Mouse (Mus musculus) CH12.LX (cell line): ENCODE measurements at regions not wholly inside any gene's neighbourhood (a gene's known extent, or its start where the extent isn't known, plus 50 kb on each side); places are given as distances from the start of the nearest gene placed in this dataset.

Source experiments
- DNase-seq: peaks from one replicate; pipeline ENCODE4 v3.0.0-alpha.2; 2013; ENCODE audit errors: extremely low read depth
- H3K27ac ChIP-seq: 2 replicates; pipeline ENCODE4 v1.5.1; 2012; ENCODE audit warnings: low read depth, mild to moderate bottlenecking, control low read depth, moderate library complexity; ENCODE audit not compliant: insufficient read depth
- H3K27me3 ChIP-seq: replicated peaks from 2 replicates; pipeline ENCODE3; 2012; ENCODE audit warnings: inconsistent platforms
- H3K36me3 ChIP-seq, 2 experiments: replicated peaks in 1 of 2; 2 replicates each; pipeline versions ENCODE3 to v1.6.1; 2012; ENCODE audit warnings: inconsistent platforms in 1 of 2, low read length in 1 of 2, mild to moderate bottlenecking in 1 of 2, mixed read lengths in 1 of 2, moderate library complexity in 1 of 2; ENCODE audit not compliant: control insufficient read depth in 1 of 2, insufficient read depth in 1 of 2
- H3K4me1 ChIP-seq, 2 experiments: 2 replicates each; pipeline ENCODE4 v1.6.1; 2012; ENCODE audit warnings: inconsistent platforms in 1 of 2, moderate library complexity in 1 of 2; ENCODE audit not compliant: insufficient read depth in 2 of 2, control insufficient read depth in 1 of 2
- H3K4me2 ChIP-seq: 2 replicates; pipeline ENCODE4 v1.6.1; 2012; ENCODE audit warnings: low read depth, mild to moderate bottlenecking, control low read depth; ENCODE audit not compliant: poor library complexity, insufficient read depth, severe bottlenecking
- H3K4me3 ChIP-seq, 3 experiments: fragments of 150-350 bp in 1 of 3; sonication (generic) in 1 of 3; replicated peaks in 1 of 3; 2 replicates each; pipeline versions ENCODE3 to v1.5.1; 2011 to 2012; ENCODE audit warnings: low read depth in 2 of 3, low read length in 2 of 3, mild to moderate bottlenecking in 2 of 3, moderate library complexity in 2 of 3, control low read depth in 1 of 3, improper control_type of control experiment in 1 of 3, inconsistent platforms in 1 of 3, mixed read lengths in 1 of 3; ENCODE audit not compliant: poor library complexity in 1 of 3
- H3K79me2 ChIP-seq: replicated peaks from 2 replicates; pipeline ENCODE4 v1.6.1; 2012; ENCODE audit warnings: mild to moderate bottlenecking, moderate library complexity; ENCODE audit not compliant: control insufficient read depth, poor library complexity, insufficient read depth, severe bottlenecking; ENCODE audit errors: extremely low read depth
- H3K9ac ChIP-seq: 2 replicates; pipeline ENCODE4 v1.6.1; 2012; ENCODE audit warnings: low read depth, mild to moderate bottlenecking, control low read depth, moderate library complexity; ENCODE audit not compliant: insufficient read depth
- H3K9me3 ChIP-seq: replicated peaks from 2 replicates; pipeline ENCODE3; 2012; ENCODE audit warnings: low read length, inconsistent platforms, mixed read lengths
- CHD1 ChIP-seq: IDR thresholded peaks from 2 replicates; pipeline ENCODE4 v1.6.1; 2012; ENCODE audit warnings: low read depth, low read length, improper control_type of control experiment, inconsistent platforms
- CHD2 ChIP-seq: IDR thresholded peaks from 2 replicates; pipeline ENCODE4 v1.6.1; 2011; ENCODE audit warnings: low read length, improper control_type of control experiment
- CTCF ChIP-seq, 2 experiments: IDR thresholded peaks in 1 of 2; conservative IDR thresholded peaks in 1 of 2; 2 replicates each; pipeline ENCODE4 v1.5.1; 2011 to 2012; ENCODE audit warnings: low read depth in 2 of 2, low read length in 2 of 2, improper control_type of control experiment in 1 of 2, inconsistent platforms in 1 of 2, mild to moderate bottlenecking in 1 of 2, moderate library complexity in 1 of 2
- E2F4 ChIP-seq: IDR thresholded peaks from 2 replicates; pipeline ENCODE4 v1.6.1; 2011; ENCODE audit warnings: low read depth, low read length, improper control_type of control experiment; ENCODE audit not compliant: insufficient replicate concordance
- ELF1 ChIP-seq: IDR thresholded peaks from 2 replicates; pipeline ENCODE4 v1.6.1; 2014; ENCODE audit warnings: low read depth, mild to moderate bottlenecking, inconsistent platforms, low read length, improper control_type of control experiment
- ETS1 ChIP-seq: conservative IDR thresholded peaks from 2 replicates; pipeline ENCODE4 v1.6.1; 2012; ENCODE audit warnings: low read depth, mild to moderate bottlenecking, inconsistent platforms, low read length, improper control_type of control experiment, moderate library complexity
- GABPA ChIP-seq: IDR thresholded peaks from 2 replicates; pipeline ENCODE4 v1.6.1; 2012; ENCODE audit warnings: low read depth, low read length, improper control_type of control experiment, inconsistent platforms; ENCODE audit not compliant: insufficient replicate concordance
- IRF4 ChIP-seq: IDR thresholded peaks from 2 replicates; pipeline ENCODE4 v1.6.1; 2014; ENCODE audit warnings: low read depth, mild to moderate bottlenecking, inconsistent platforms, low read length, improper control_type of control experiment
- KAT2A ChIP-seq: IDR thresholded peaks from 2 replicates; pipeline ENCODE4 v1.6.1; 2012; ENCODE audit warnings: low read length, improper control_type of control experiment, inconsistent platforms; ENCODE audit not compliant: insufficient replicate concordance
- MAX ChIP-seq: IDR thresholded peaks from 2 replicates; pipeline ENCODE4 v1.6.1; 2011; ENCODE audit warnings: low read length, improper control_type of control experiment
- MEF2A ChIP-seq: IDR thresholded peaks from 2 replicates; pipeline ENCODE4 v1.6.1; 2014; ENCODE audit warnings: low read depth, mild to moderate bottlenecking, inconsistent platforms, low read length, improper control_type of control experiment, borderline replicate concordance
- MXI1 ChIP-seq: IDR thresholded peaks from 2 replicates; pipeline ENCODE4 v1.6.1; 2011; ENCODE audit warnings: mild to moderate bottlenecking, low read depth, low read length, improper control_type of control experiment
- MYC ChIP-seq: IDR thresholded peaks from 2 replicates; pipeline ENCODE4 v1.6.1; 2011; ENCODE audit warnings: low read depth, mild to moderate bottlenecking, improper control_type of control experiment, low read length
- NRF1 ChIP-seq: IDR thresholded peaks from 2 replicates; pipeline ENCODE4 v1.6.1; 2014; ENCODE audit warnings: low read depth, mild to moderate bottlenecking, inconsistent platforms, low read length, improper control_type of control experiment, moderate library complexity
- PAX5 ChIP-seq: IDR thresholded peaks from 2 replicates; pipeline ENCODE4 v1.6.1; 2012; ENCODE audit warnings: low read length, inconsistent platforms, mixed read lengths
- POLR2A ChIP-seq: IDR thresholded peaks from 2 replicates; pipeline ENCODE4 v1.6.1; 2011; ENCODE audit warnings: low read depth, mild to moderate bottlenecking, improper control_type of control experiment, low read length
- POLR2AphosphoS2 ChIP-seq: IDR thresholded peaks from 2 replicates; pipeline ENCODE4 v1.6.1; 2011; ENCODE audit warnings: low read depth, low read length, improper control_type of control experiment
- RAD21 ChIP-seq: IDR thresholded peaks from 2 replicates; pipeline ENCODE4 v1.6.1; 2011; ENCODE audit warnings: low read depth, mild to moderate bottlenecking, low read length, improper control_type of control experiment, moderate library complexity
- RCOR1 ChIP-seq: conservative IDR thresholded peaks from 2 replicates; pipeline ENCODE4 v1.6.1; 2012; ENCODE audit warnings: low read depth, mild to moderate bottlenecking, inconsistent platforms, low read length, improper control_type of control experiment
- SMC3 ChIP-seq: IDR thresholded peaks from 2 replicates; pipeline ENCODE4 v1.6.1; 2011; ENCODE audit warnings: low read depth, low read length, improper control_type of control experiment
- UBTF ChIP-seq: IDR thresholded peaks from 2 replicates; pipeline ENCODE4 v1.6.1; 2012; ENCODE audit warnings: low read depth, mild to moderate bottlenecking, inconsistent platforms, low read length, improper control_type of control experiment, moderate library complexity
- USF2 ChIP-seq: conservative IDR thresholded peaks from 2 replicates; pipeline ENCODE4 v1.6.1; 2011; ENCODE audit warnings: low read depth, low read length, improper control_type of control experiment
- ZKSCAN1 ChIP-seq: IDR thresholded peaks from 2 replicates; pipeline ENCODE4 v1.6.1; 2012; ENCODE audit warnings: low read depth, inconsistent platforms, low read length, improper control_type of control experiment, borderline replicate concordance
- ZMIZ1 ChIP-seq: IDR thresholded peaks from 2 replicates; pipeline ENCODE4 v1.6.1; 2012; ENCODE audit warnings: low read depth, mild to moderate bottlenecking, inconsistent platforms, low read length, improper control_type of control experiment
- ZNF384 ChIP-seq: IDR thresholded peaks from 2 replicates; pipeline ENCODE4 v1.6.1; 2012; ENCODE audit warnings: low read depth, low read length, improper control_type of control experiment, inconsistent platforms
- dilution Hi-C: fragments of 300-500 bp; cut with MboI; formaldehyde crosslinking; loops from 2 replicates; pipeline ENCODE4 v1.14.3; 2020; ENCODE audit warnings: low sequenced_read_pairs; ENCODE audit not compliant: extremely low pct_unique_long_range_greater_than_20kb, extremely low pct_ligation_motif_present
- in situ Hi-C: fragments of 300-500 bp; cut with MboI; formaldehyde crosslinking; loops from 3 replicates; pipeline ENCODE4 v1.14.3; 2019; ENCODE audit warnings: low sequenced_read_pairs, low pct_ligation_motif_present, low pct_unique_long_range_greater_than_20kb, mixed read lengths

DNA sequence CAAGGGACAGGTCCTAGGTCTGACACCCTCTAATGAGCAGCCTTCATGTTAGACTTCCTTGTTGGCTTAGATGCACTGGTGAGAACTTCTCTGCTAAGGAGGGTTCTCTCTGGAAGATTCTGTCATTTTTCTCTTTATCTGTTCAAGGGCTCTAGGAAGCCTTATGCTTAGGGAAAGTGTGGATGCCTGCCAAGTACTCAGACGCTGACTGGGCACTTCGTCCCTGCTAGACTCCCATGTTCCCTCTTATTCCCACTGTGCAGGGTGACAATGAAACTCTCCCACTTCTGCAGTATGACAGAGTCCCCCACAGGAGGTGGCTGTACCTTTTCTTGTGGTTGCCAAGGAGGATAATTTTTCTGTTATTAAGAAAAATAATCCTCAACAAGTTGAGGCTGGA lies 470.8 kb downstream of the Gm10295 start:
- no peak for DNase-seq
- H3K36me3 ChIP-seq = no peaks in the 10 kb centered on the region
- H3K4me1 ChIP-seq = no peaks in the 10 kb centered on the region
- dilution Hi-C loops (no loop called here), in situ Hi-C loops (no loop called here)
- no peak overlapping the region for H3K4me3 ChIP-seq
- no peak overlapping the region for H3K9ac ChIP-seq
- H3K79me2 ChIP-seq = no peaks in the 10 kb centered on the region
- no peaks in the 10 kb centered on the region for H3K27me3 ChIP-seq
- no peak for TF ChIP-seq SMC3
- TF ChIP-seq MXI1 = no peak
- TF ChIP-seq UBTF = no peak
- no peak for TF ChIP-seq E2F4
- no peak for TF ChIP-seq ZNF384
- no peak for TF ChIP-seq MEF2A
- TF ChIP-seq POLR2A = no peak
- TF ChIP-seq MYC = no peak
- no peak for TF ChIP-seq ZKSCAN1
- no peak for TF ChIP-seq RCOR1
- TF ChIP-seq CHD1 = no peak
- TF ChIP-seq GABPA = no peak
- no peak for TF ChIP-seq ELF1
- no peak for TF ChIP-seq CHD2
- no peak for TF ChIP-seq ZMIZ1
- TF ChIP-seq ETS1 = no peak
- no peak for TF ChIP-seq NRF1
- no peak for TF ChIP-seq PAX5
- TF ChIP-seq MAX = no peak
- no peak for TF ChIP-seq RAD21
- H3K9me3 ChIP-seq = peaks cover 32% of the 10 kb centered on the region
- H3K27ac ChIP-seq = no peak overlapping the region
- H3K4me2 ChIP-seq = no peak overlapping the region

DNA sequence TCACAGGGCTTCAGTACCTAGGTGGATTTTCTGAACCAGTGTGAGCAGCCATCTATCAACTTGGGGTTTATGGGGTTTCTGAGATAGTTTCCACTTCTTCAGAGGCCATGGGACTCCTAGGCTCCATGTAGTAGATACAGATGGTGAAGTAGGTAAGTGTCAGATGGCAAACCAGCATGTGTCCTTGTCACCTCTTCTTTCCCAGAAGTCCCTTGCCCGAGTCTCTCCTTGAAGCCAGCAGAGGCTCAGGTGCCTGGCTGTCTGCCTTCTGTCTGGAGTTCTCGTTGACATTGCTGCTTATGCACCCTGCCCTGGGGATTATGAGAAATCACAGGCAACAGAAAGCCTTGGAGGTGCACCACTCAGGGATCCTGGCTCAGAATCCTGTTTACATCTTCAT lies 476.9 kb downstream of the Gm10295 start:
- H3K4me1 ChIP-seq = no peaks in the 10 kb centered on the region
- no peak for TF ChIP-seq POLR2AphosphoS2
- no peak for TF ChIP-seq ZMIZ1
- no peak for TF ChIP-seq RCOR1
- TF ChIP-seq IRF4 = no peak
- no peak for TF ChIP-seq CTCF (conservative IDR thresholded peaks at IDR 0.05 in 1 of 2, IDR thresholded peaks at IDR 0.05 in 1 of 2; ENCODE audit: low read depth in 2 of 2, low read length in 2 of 2)
- no peak for TF ChIP-seq SMC3
- no peak for TF ChIP-seq RAD21
- no peak for TF ChIP-seq KAT2A
- no peak for TF ChIP-seq USF2
- no peak overlapping the region for H3K27ac ChIP-seq
- no peak for DNase-seq
- no peaks in the 10 kb centered on the region for H3K27me3 ChIP-seq
- dilution Hi-C loops (no loop called here), in situ Hi-C loops (no loop called here)
- no peak overlapping the region for H3K4me2 ChIP-seq
- H3K9ac ChIP-seq = no peak overlapping the region
- peaks cover 47% of the 10 kb centered on the region for H3K9me3 ChIP-seq
- H3K4me3 ChIP-seq = no peak overlapping the region
- H3K36me3 ChIP-seq = no peaks in the 10 kb centered on the region
- H3K79me2 ChIP-seq = no peaks in the 10 kb centered on the region
